Mouse (Mus musculus) lung, adult 2 months (tissue): ENCODE data around the gene Prkar2a. TPM values are rescaled to one million over a fixed set of nuclear protein-coding genes. Genes with fewer than 3 reads are reported as not detected.
"Not testable (repeated sequence)": the region's sequence is repeated elsewhere in the genome, so short reads cannot be mapped to it uniquely, and the experiment has no call there.

Experiments
- DNase-seq: peaks from one replicate; pipeline ENCODE4 v3.0.0; 2022
- H3K4me1 ChIP-seq: fragments of 200-500 bp; 2 replicates; pipeline ENCODE4 v1.6.1; 2011; ENCODE audit warnings: low read length; ENCODE audit not compliant: control insufficient read depth, insufficient read depth
- H3K4me3 ChIP-seq: fragments of 200-500 bp; replicated peaks from 2 replicates; pipeline ENCODE3; 2011; ENCODE audit warnings: low read depth, mild to moderate bottlenecking, control low read depth, low read length; ENCODE audit errors: extremely low read depth
- CTCF ChIP-seq: fragments of 200-500 bp; IDR thresholded peaks from 2 replicates; pipeline ENCODE4 v1.5.1; 2011; ENCODE audit warnings: mild to moderate bottlenecking, low read length, control low read depth; ENCODE audit not compliant: insufficient read depth
- POLR2A ChIP-seq: fragments of 200-500 bp; IDR thresholded peaks from 2 replicates; pipeline ENCODE4 v1.6.1; 2011; ENCODE audit warnings: low read depth, mild to moderate bottlenecking, control low read depth, low read length, borderline replicate concordance; ENCODE audit errors: extremely low read depth
- WGBS: fragments of 180-500 bp; shearing (Covaris S2); methylation state at CpG from one replicate; pipeline ENCODE4 v1.1.7; 2018; 5-methylcytosine and 5-hydroxymethylcytosine counted together
- polyA plus RNA-seq: library from polyadenylated mRNA; depleted of rRNA; stranded (reverse); fragments of >200 nt; gene quantifications from 2 replicates; pipeline ENCODE4 v1.2.3, GENCODE M21; 2012; rRNA removed

The Prkar2a gene
- polyA plus RNA-seq = 22.3 and 26.1 TPM in 2 replicates

- TF ChIP-seq POLR2A (no peak), CTCF (no peak)
- peaks cover 10% of the 10 kb centered on the region for H3K4me1 ChIP-seq
- WGBS = 100% methylated on average over 1 of the region's 1 CpGs
- H3K4me3 ChIP-seq = no peak within 1 kb of the TSS
- DNase-seq = no peak
These were observed at the start of gene Prkar2a for GRCm38 (mm10) chr9:108689106-108689505. Gene Prkar2a, plus strand, starts transcription at chr9:108689314.

- no peak for DNase-seq
- TF ChIP-seq POLR2A = no peak
- TF ChIP-seq CTCF = no peak
- Histone ChIP-seq H3K4me3 (no peak overlapping the region), H3K4me1 (no peaks in the 10 kb centered on the region)
- WGBS = 89% methylated on average over 2 of the region's 2 CpGs
These were observed 49.3 kb upstream of the Prkar2a start for GRCm38 (mm10) chr9:108639825-108640224.

GRCm38 (mm10) chr9:108648166-108648565, 40.9 kb upstream of the Prkar2a start:
- no peak for DNase-seq
- TF ChIP-seq CTCF = no peak
- no peak for TF ChIP-seq POLR2A
- H3K4me1 ChIP-seq = peaks cover 11% of the 10 kb centered on the region
- peak overlapping the region; percentile 71 for H3K4me3 ChIP-seq
- whole genome bisulfite sequencing = 14% methylated on average over 10 of the region's 10 CpGs

GRCm38 (mm10) chr9:108648611-108649560, 40.2 kb upstream of the Prkar2a start, which contains the start of gene Arih2:
Gene Arih2, minus strand, starts transcription at chr9:108649386.
- WGBS = under 1% methylated on average over 112 of the region's 112 CpGs
- DNase-seq = peak; percentile 92
- H3K4me1 ChIP-seq = peaks cover 11% of the 10 kb centered on the region
- TF ChIP-seq CTCF = no peak
- TF ChIP-seq POLR2A = peak; percentile 96
- H3K4me3 ChIP-seq = peak within 1 kb of the TSS; percentile 71

GRCm38 (mm10) chr9:108649561-108650440, 39.3 kb upstream of the Prkar2a start:
- no peak for TF ChIP-seq POLR2A
- TF ChIP-seq CTCF = no peak
- DNase-seq = no peak
- Histone ChIP-seq H3K4me3 (peak overlapping the region; percentile 71), H3K4me1 (peaks cover 11% of the 10 kb centered on the region)
- 15% methylated on average over 29 of the region's 29 CpGs for WGBS

GRCm38 (mm10) chr9:108654566-108655464, 34.3 kb upstream of the Prkar2a start:
- TF ChIP-seq POLR2A = no peak
- no peak for TF ChIP-seq CTCF
- WGBS = 73% methylated on average over 10 of the region's 10 CpGs
- Histone ChIP-seq H3K4me1 (no peaks in the 10 kb centered on the region; the same call in 1 of the 2 replicates), H3K4me3 (no peak overlapping the region)
- DNase-seq = no peak

- not testable (repeated sequence) for DNase-seq, H3K4me1 ChIP-seq, H3K4me3 ChIP-seq
- WGBS = 61% methylated on average over 7 of the region's 7 CpGs
These were observed 33.2 kb upstream of the Prkar2a start for GRCm38 (mm10) chr9:108655865-108656264.

- TF ChIP-seq CTCF = no peak
- TF ChIP-seq POLR2A = peak; percentile 49; the same call in 1 of the 2 replicates
- Histone ChIP-seq H3K4me1 (peaks cover 3% of the 10 kb centered on the region; the same call in 1 of the 2 replicates), H3K4me3 (peak within 1 kb of the TSS; percentile 78)
- peak; percentile 87 for DNase-seq
- 3% methylated on average over 37 of the region's 37 CpGs for WGBS
These were observed 27.2 kb upstream of the Prkar2a start, which contains the start of gene Slc25a20 for GRCm38 (mm10) chr9:108661677-108662612. Gene Slc25a20, plus strand, starts transcription at chr9:108662088.
